Mouse (Mus musculus) limb, embryonic 13.5 days (tissue): ENCODE measurements around the gene Gm28035. TPM values are rescaled to one million over a fixed set of nuclear protein-coding genes. Genes with fewer than 3 reads are reported as not detected.

Experiments
- ATAC-seq: fragments of 200-750 bp; cut with Nextera tagmentation; 2 replicates; pipeline ENCODE4 v1.8.0; 2017; ENCODE audit warnings: low read depth, moderate number of reproducible peaks, moderate TSS enrichment; ENCODE audit not compliant: low FRiP score
- H3K27ac ChIP-seq: fragments of 300-500 bp; sonication (generic); 2 replicates; pipeline ENCODE4 v1.5.1; 2015; ENCODE audit warnings: inconsistent platforms, mild to moderate bottlenecking, moderate library complexity
- H3K27me3 ChIP-seq: fragments of 300-500 bp; sonication (generic); 2 replicates; pipeline ENCODE4 v1.6.1; 2015; ENCODE audit warnings: mild to moderate bottlenecking, inconsistent platforms
- H3K36me3 ChIP-seq: fragments of 300-500 bp; sonication (generic); 2 replicates; pipeline ENCODE4 v1.6.1; 2015; ENCODE audit warnings: inconsistent platforms, mild to moderate bottlenecking, moderate library complexity
- H3K4me1 ChIP-seq: fragments of 300-500 bp; sonication (generic); 2 replicates; pipeline ENCODE4 v1.6.1; 2015; ENCODE audit warnings: inconsistent platforms
- H3K4me2 ChIP-seq: fragments of 300-500 bp; sonication (generic); replicated peaks from 2 replicates; pipeline ENCODE4 v1.6.1; 2015; ENCODE audit warnings: inconsistent platforms, mild to moderate bottlenecking, moderate library complexity
- H3K4me3 ChIP-seq: fragments of 300-500 bp; sonication (generic); 2 replicates; pipeline ENCODE4 v1.5.1; 2015; ENCODE audit warnings: moderate library complexity, mild to moderate bottlenecking, inconsistent platforms
- H3K9ac ChIP-seq: fragments of 300-500 bp; sonication (generic); 2 replicates; pipeline ENCODE4 v1.6.1; 2015; ENCODE audit warnings: mild to moderate bottlenecking, inconsistent platforms
- H3K9me3 ChIP-seq: fragments of 300-500 bp; sonication (generic); 2 replicates; pipeline ENCODE4 v1.6.1; 2016; ENCODE audit warnings: inconsistent platforms
- WGBS: fragments of 180-500 bp; shearing (Covaris S2); methylation state at CpG from one replicate; pipeline ENCODE4 v1.1.7; 2015; 5-methylcytosine and 5-hydroxymethylcytosine counted together
- polyA plus RNA-seq: library from polyadenylated mRNA; unstranded; fragments of >200 nt; fragmentation: Nextera tagmentation; extraction: Ambion mirVana; gene quantifications from 2 replicates; pipeline ENCODE4 v1.2.1, GENCODE M21; 2015

Gm28035 gene
- polyA plus RNA-seq, 1 experiment from 2014 or later: 0.22 TPM

DNA sequence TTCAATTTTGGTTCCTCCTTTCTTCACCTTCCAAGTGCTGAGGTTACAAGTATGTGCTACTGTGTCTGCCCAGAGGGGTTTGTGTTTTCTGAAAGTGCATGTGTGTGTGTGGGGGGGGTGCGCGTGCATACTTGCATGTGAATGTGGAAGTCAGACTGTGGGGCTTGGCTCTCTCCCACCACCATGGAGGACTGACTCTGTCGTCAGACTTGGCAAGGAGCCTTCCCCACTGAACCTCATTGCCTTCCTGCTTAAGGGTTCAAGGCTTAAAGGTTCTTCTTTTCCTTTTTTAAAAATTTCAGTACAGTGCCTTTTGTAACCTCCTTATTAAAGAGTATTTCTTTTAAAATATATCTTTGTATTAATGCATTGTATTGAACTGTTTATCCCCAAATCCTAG lies 88.4 kb downstream of the Gm28035 start:
- H3K27me3 ChIP-seq: no peaks in the 10 kb centered on the region
- H3K4me2 ChIP-seq: no peak overlapping the region
- H3K4me1 ChIP-seq: no peaks in the 10 kb centered on the region
- H3K9ac ChIP-seq: no peak overlapping the region
- no peaks in the 10 kb centered on the region for H3K9me3 ChIP-seq
- ATAC-seq: no peak
- WGBS: 90% methylated on average over 3 of the region's 3 CpGs
- H3K4me3 ChIP-seq: no peak overlapping the region
- H3K36me3 ChIP-seq: peaks cover 98% of the 10 kb centered on the region
- no peak overlapping the region for H3K27ac ChIP-seq

Other genes starting within 250 kb of the Gm28035 start
- gene Wdr34, start 191.7 kb upstream of the Gm28035 start, polyA plus RNA-seq: 40.4 and 42.5 TPM in 2 replicates
- 514 and 554 TPM in 2 replicates for gene Set, start 183.2 kb upstream of the Gm28035 start, polyA plus RNA-seq
- 8.6 and 10.0 TPM in 2 replicates for gene Pkn3, start 162.9 kb upstream of the Gm28035 start, polyA plus RNA-seq
- 25.3 and 27.9 TPM in 2 replicates for gene Zdhhc12, start 146.9 kb upstream of the Gm28035 start, polyA plus RNA-seq
- 11.2 and 12.5 TPM in 2 replicates for gene Zer1, start 116.0 kb upstream of the Gm28035 start, polyA plus RNA-seq
- 10.1 and 10.7 TPM in 2 replicates for gene Tbc1d13, start 106.8 kb upstream of the Gm28035 start, polyA plus RNA-seq
- gene Endog, start 69.1 kb upstream of the Gm28035 start, polyA plus RNA-seq: 17.2 and 19.2 TPM in 2 replicates
- 87.8 and 96.7 TPM in 2 replicates for gene Spout1, start 62.1 kb upstream of the Gm28035 start, polyA plus RNA-seq
- gene Kyat1, start 34.7 kb upstream of the Gm28035 start, polyA plus RNA-seq: 7.8 and 8.1 TPM in 2 replicates
- 49.1 and 51.6 TPM in 2 replicates for gene Lrrc8a, start 2.9 kb upstream of the Gm28035 start, polyA plus RNA-seq
- 4.1 and 4.5 TPM in 2 replicates for gene Phyhd1, start 25.6 kb downstream of the Gm28035 start, polyA plus RNA-seq
- not detected in 2 replicates for gene Gm28038, start 40.5 kb downstream of the Gm28035 start, polyA plus RNA-seq
- gene Dolk, start 45.8 kb downstream of the Gm28035 start, polyA plus RNA-seq: 30.8 and 32.0 TPM in 2 replicates
- 33.7 and 41.2 TPM in 2 replicates for gene Nup188, start 45.8 kb downstream of the Gm28035 start, polyA plus RNA-seq
- 82.7 and 85.0 TPM in 2 replicates for gene Sh3glb2, start 118.8 kb downstream of the Gm28035 start, polyA plus RNA-seq
- 24.3 and 26.6 TPM in 2 replicates for gene Miga2, start 123.7 kb downstream of the Gm28035 start, polyA plus RNA-seq
- gene Dolpp1, start 151.7 kb downstream of the Gm28035 start, polyA plus RNA-seq: 33.1 and 33.5 TPM in 2 replicates
- 28.0 and 31.1 TPM in 2 replicates for gene Crat, start 175.2 kb downstream of the Gm28035 start, polyA plus RNA-seq
- gene Ptpa, start 175.5 kb downstream of the Gm28035 start, polyA plus RNA-seq: 144 and 150 TPM in 2 replicates
- gene Ier5l, start 233.7 kb downstream of the Gm28035 start, polyA plus RNA-seq: 2.9 and 3.0 TPM in 2 replicates